ENCODE assay signal across 8 mouse cellular contexts in the genomic region with DNA sequence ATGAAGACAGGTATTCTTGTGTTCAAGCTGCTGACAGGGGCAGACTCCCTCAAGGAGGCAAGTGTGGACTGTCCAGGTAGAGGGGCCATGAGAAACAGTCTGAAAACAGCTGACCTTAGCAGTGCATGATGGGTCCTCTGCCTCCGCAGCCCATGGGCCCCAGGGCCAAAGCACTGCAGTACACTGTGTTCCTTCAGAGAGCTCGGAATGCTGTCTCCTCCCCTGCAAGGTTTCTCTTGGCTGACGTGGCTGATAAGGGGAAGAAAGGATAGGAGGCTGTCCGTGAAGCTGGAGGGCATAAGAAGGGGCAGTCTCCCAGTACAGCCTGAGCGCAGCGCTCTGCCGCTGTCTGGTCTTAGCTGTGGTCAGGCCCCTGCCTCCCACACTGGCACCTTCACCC. TPM values are rescaled to one million over a fixed set of nuclear protein-coding genes. Genes with fewer than 3 reads are reported as not detected.
DNase-seq lines count a peak whose midpoint lies in the region; ATAC-seq lines count a peak whose summit lies in the region.

No protein-coding gene starts in this region.

- ATAC-seq in hindbrain, embryonic 13.5 days (ENCODE audit: low FRiP score) = no peak
- no peak for ATAC-seq in limb, embryonic 15.5 days (ENCODE audit: insufficient number of reproducible peaks, low FRiP score, low TSS enrichment, low read depth)
- ATAC-seq in stomach, embryonic 14.5 days (ENCODE audit: insufficient number of reproducible peaks, insufficient read depth, low FRiP score, low read depth) = peak; percentile 29; the same call in 1 of the 2 replicates

- H3K27ac ChIP-seq in hindbrain, embryonic 13.5 days = peak overlapping the region; percentile 94
- peak overlapping the region; percentile 60 for H3K27ac ChIP-seq in limb, embryonic 15.5 days
- peak overlapping the region; percentile 63; the same call in 1 of the 2 replicates for H3K27ac ChIP-seq in stomach, embryonic 14.5 days (ENCODE audit: low read length)

- H3K9ac ChIP-seq in hindbrain, embryonic 13.5 days = peak overlapping the region; percentile 65
- no peak overlapping the region for H3K9ac ChIP-seq in limb, embryonic 15.5 days
- no peak overlapping the region for H3K9ac ChIP-seq in stomach, embryonic 14.5 days (replicated peaks; ENCODE audit: low read depth, low read length)

- no peak overlapping the region for H3K4me2 ChIP-seq in hindbrain, embryonic 13.5 days
- no peak overlapping the region for H3K4me2 ChIP-seq in limb, embryonic 15.5 days
- no peak overlapping the region for H3K4me2 ChIP-seq in stomach, embryonic 14.5 days (replicated peaks; ENCODE audit: low read depth, low read length)

- peaks cover 88% of the 10 kb centered on the region for H3K4me1 ChIP-seq in hindbrain, embryonic 13.5 days (replicated peaks)
- peaks cover 46% of the 10 kb centered on the region for H3K4me1 ChIP-seq in limb, embryonic 15.5 days
- H3K4me1 ChIP-seq in stomach, embryonic 14.5 days (ENCODE audit: control insufficient read depth, insufficient read depth, low read length) = peaks cover 61% of the 10 kb centered on the region

- 54% methylated on average over 7 of the region's 7 CpGs for WGBS in hindbrain, embryonic 13.5 days
- 47% methylated on average over 7 of the region's 7 CpGs for WGBS in limb, embryonic 15.5 days
- WGBS in stomach, embryonic 14.5 days = 34% methylated on average over 7 of the region's 7 CpGs

- H3K4me3 ChIP-seq in hindbrain, embryonic 13.5 days = no peak overlapping the region
- no peak overlapping the region for H3K4me3 ChIP-seq in limb, embryonic 15.5 days
- H3K4me3 ChIP-seq in stomach, embryonic 14.5 days (ENCODE audit: low read depth, low read length) = no peak overlapping the region

- peaks cover 6% of the 10 kb centered on the region for H3K36me3 ChIP-seq in hindbrain, embryonic 13.5 days
- H3K36me3 ChIP-seq in limb, embryonic 15.5 days = no peaks in the 10 kb centered on the region
- no peaks in the 10 kb centered on the region; the same call in 1 of the 2 replicates for H3K36me3 ChIP-seq in stomach, embryonic 14.5 days (ENCODE audit: control insufficient read depth, insufficient read depth, low read length)

- H3K9me3 ChIP-seq in hindbrain, embryonic 13.5 days = no peaks in the 10 kb centered on the region
- H3K9me3 ChIP-seq in limb, embryonic 15.5 days = no peaks in the 10 kb centered on the region
- H3K9me3 ChIP-seq in stomach, embryonic 14.5 days (ENCODE audit: control insufficient read depth, low read depth, low read length) = no peaks in the 10 kb centered on the region

- H3K27me3 ChIP-seq in hindbrain, embryonic 13.5 days = no peaks in the 10 kb centered on the region
- H3K27me3 ChIP-seq in limb, embryonic 15.5 days = no peaks in the 10 kb centered on the region
- H3K27me3 ChIP-seq in stomach, embryonic 14.5 days (ENCODE audit: control insufficient read depth, insufficient read depth, low read length) = no peaks in the 10 kb centered on the region

- peak; percentile 70 for DNase-seq in adrenal gland, postnatal 10 days
- peak; percentile 55 for DNase-seq in fat pad, adult 2 months (ENCODE audit: extremely low read depth, low read depth, low spot score)
- DNase-seq in thymus, adult 18-20 months = no peak
- DNase-seq in left cerebral cortex, adult 9 months (ENCODE audit: low spot score in 2 of 2) = no peak
- no peak for DNase-seq in embryo, embryonic 9.5 days (ENCODE audit: extremely low spot score)

RNA-seq across cellular contexts. Expression of gene Traf3ip2, which starts 54.9 kb away (rescaled TPM):
- 10 to 100 TPM in 1 of 2 experiments, 1 to 10 TPM in 1; 9.9 to 20.0 TPM for total RNA-seq in adrenal gland, postnatal 10 days (2021)
- polyA plus RNA-seq in hindbrain, embryonic 13.5 days (2015; fragmentation: Nextera tagmentation; extraction: Ambion mirVana) = 8.6 TPM in 2 replicates
- polyA plus RNA-seq in limb, embryonic 15.5 days (2015; fragmentation: Nextera tagmentation; extraction: Ambion mirVana) = 14.9 and 15.5 TPM in 2 replicates
- polyA plus RNA-seq in stomach, embryonic 14.5 days (2014; fragmentation: Nextera tagmentation; extraction: Ambion mirVana) = 30.2 and 32.6 TPM in 2 replicates

Comparison
In these comparisons a context has a peak if more than half of its experiments do, and no peak if none do; other contexts are left out.
1. DNase-seq: peak in adrenal gland, postnatal 10 days (single experiment) and fat pad, adult 2 months (single experiment); none in thymus, adult 18-20 months (0 of 2), left cerebral cortex, adult 9 months (0 of 2) and embryo, embryonic 9.5 days (single experiment).
2. Peak in every context shown above with its lines, with median percentiles within 50 percentile points of each other: H3K27ac ChIP-seq.